Mouse (Mus musculus) cerebellum, adult 2 months (tissue): Measurements from ENCODE around the gene Rap1gds1. TPM values are rescaled to one million over a fixed set of nuclear protein-coding genes. Genes with fewer than 3 reads are reported as not detected.

ENCODE experiments used
- DNase-seq, 2 experiments: peaks; one replicate each; pipeline ENCODE4 v3.0.0; 2021
- H3K27ac ChIP-seq: fragments of 200-500 bp; 2 replicates; pipeline ENCODE4 v1.5.1; 2012; ENCODE audit warnings: low read length, control low read depth, inconsistent platforms; ENCODE audit not compliant: insufficient read depth
- H3K27me3 ChIP-seq: fragments of 200-500 bp; 2 replicates; pipeline ENCODE4 v1.6.1; 2012; ENCODE audit warnings: inconsistent platforms, mild to moderate bottlenecking, low read length, moderate library complexity; ENCODE audit not compliant: control insufficient read depth, insufficient read depth
- H3K4me1 ChIP-seq: fragments of 200-500 bp; 2 replicates; pipeline ENCODE4 v1.6.1; 2011; ENCODE audit warnings: low read length; ENCODE audit not compliant: control insufficient read depth, insufficient read depth
- H3K4me3 ChIP-seq: fragments of 200-500 bp; replicated peaks from 2 replicates; pipeline ENCODE3; 2011; ENCODE audit warnings: mild to moderate bottlenecking, low read depth, low read length, control low read depth; ENCODE audit not compliant: insufficient read depth
- CTCF ChIP-seq: fragments of 200-500 bp; IDR thresholded peaks from 2 replicates; pipeline ENCODE4 v1.5.1; 2011; ENCODE audit warnings: low read depth, mild to moderate bottlenecking, control low read depth, low read length, moderate library complexity, borderline replicate concordance; ENCODE audit not compliant: insufficient read depth
- POLR2A ChIP-seq: fragments of 200-500 bp; IDR thresholded peaks from 2 replicates; pipeline ENCODE4 v1.6.1; 2011; ENCODE audit warnings: low read length, control low read depth, borderline replicate concordance; ENCODE audit not compliant: insufficient read depth
- WGBS: fragments of 180-500 bp; shearing (Covaris S2); methylation state at CpG from one replicate; pipeline ENCODE4 v1.1.7; 2018; 5-methylcytosine and 5-hydroxymethylcytosine counted together
- polyA plus RNA-seq: library from polyadenylated mRNA; depleted of rRNA; stranded (reverse); fragments of >200 nt; gene quantifications from 2 replicates; pipeline ENCODE4 v1.2.3, GENCODE M21; 2012; rRNA removed

Rap1gds1 gene
- polyA plus RNA-seq, 1 experiment, result 206 TPM

DNA sequence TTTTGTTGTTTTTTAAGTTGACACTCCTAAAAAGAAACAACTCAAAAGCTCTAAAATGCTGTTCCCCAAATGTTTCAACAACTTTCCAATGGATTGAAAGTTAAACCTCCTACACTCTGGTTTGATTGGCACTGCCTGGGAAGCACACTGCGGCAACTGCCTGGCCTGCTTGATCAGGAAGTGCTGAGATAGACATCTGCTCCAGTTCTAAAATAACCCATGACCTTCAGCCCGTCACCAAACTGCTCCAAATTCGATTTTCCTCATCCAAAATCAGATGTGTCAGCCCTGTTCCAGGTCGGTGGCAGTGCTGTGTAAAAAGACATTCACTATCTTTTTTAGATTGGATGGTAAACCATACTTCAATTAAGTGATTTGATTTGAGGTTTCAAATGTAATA is 185.8 kb downstream of the Rap1gds1 start:
- Histone ChIP-seq H3K27me3 (no peaks in the 10 kb centered on the region), H3K4me3 (no peak overlapping the region), H3K27ac (no peak overlapping the region), H3K4me1 (peaks cover 22% of the 10 kb centered on the region)
- TF ChIP-seq POLR2A (no peak), CTCF (no peak)
- WGBS, result 4% methylated on average over 4 of the region's 4 CpGs
- DNase-seq, result peak; percentile 35 to 62

DNA sequence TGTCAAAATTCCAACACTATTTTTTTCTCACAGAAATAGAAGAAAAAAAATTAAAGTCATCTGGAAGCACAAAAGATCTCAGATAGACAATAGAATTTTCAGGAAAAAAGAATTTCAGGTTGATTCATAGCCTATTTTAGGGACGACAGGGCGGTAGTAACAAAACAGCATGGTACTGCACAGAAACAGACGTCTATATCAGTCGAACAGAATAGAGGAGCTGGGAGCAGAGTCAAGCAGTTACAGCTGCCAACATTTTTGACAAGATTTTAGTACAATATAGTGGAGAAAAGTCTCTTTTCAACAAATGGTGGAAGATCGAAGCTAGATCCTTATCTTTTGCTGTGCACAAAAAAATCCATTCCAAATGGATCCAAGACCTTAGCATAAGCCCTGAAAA is 188.9 kb downstream of the Rap1gds1 start:
- no peak for TF ChIP-seq CTCF
- no peak for TF ChIP-seq POLR2A
- Histone ChIP-seq H3K27me3 (no peaks in the 10 kb centered on the region), H3K4me1 (peaks cover 18% of the 10 kb centered on the region), H3K27ac (no peak overlapping the region), H3K4me3 (no peak overlapping the region)
- no peak for DNase-seq
- 25% methylated on average over 5 of the region's 5 CpGs for WGBS

DNA sequence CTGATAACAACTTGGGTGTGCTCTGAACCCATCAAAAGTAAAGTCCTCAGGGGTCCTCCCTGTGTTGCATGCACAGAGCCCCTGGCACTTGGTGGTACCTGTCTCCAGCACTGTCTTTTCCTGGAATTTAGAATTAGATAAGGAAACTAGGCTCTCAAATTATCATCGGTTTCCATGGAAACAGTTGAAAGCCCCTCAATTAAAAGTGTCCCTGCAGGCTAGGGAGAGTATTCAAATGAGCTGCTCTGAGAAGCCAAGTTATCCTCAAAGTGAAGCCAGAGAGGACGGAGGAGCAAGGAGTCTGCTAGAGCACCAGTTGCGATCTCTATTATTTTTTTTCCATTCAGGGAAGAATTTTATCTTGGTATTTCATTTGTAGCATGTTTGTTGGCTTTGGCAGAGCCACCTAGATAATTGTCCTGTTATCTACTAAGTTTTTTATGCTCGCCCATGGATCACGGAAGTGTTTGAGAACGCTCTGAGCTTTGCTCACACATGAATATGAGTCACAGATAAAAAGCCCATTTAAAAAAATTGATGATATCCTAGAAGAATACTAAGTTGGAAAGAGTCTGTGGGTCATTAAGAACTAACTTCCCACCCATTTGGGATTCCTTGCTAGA is 193.2 kb downstream of the Rap1gds1 start:
- no peak overlapping the region for H3K4me3 ChIP-seq
- H3K4me1 ChIP-seq, result peaks cover 14% of the 10 kb centered on the region
- H3K27ac ChIP-seq, result no peak overlapping the region
- DNase-seq, result no peak
- no peak for TF ChIP-seq CTCF
- TF ChIP-seq POLR2A, result no peak
- no peaks in the 10 kb centered on the region for H3K27me3 ChIP-seq
- 83% methylated on average over 6 of the region's 6 CpGs for WGBS

DNA sequence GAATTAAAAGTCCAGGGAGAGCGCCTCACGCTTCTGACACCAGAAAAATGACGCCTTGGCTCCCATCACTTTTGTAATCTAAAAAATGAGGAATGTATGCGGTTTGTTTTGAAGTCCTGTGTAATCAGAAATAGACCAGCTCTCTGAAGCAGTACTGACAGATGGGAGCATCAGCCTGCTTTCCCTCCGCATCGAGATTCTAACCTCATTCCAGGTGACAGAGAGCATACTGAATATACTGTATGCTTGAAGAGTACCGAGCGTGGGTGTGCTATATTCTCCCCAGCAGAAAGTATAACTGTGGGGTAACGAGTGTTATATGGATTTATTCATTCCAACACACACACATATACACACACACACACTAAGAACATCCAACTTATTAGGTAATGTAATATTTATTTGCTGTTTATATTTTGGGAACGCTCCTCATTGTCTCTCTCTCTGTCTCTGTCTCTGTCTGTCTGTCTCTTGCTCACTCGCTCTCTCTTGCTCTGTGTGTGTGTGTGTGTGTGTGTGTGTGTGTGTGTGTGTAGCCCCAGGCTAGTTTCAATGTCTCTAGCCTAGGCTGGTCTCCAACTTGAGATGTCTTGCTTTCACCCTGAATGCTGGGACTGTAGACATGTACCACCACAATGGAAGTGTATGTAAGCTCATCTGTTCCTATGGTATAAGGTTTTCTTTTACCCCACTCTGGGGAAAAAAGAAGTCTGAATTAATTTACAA is 193.8 kb downstream of the Rap1gds1 start:
- 64% methylated on average over 11 of the region's 11 CpGs for WGBS
- no peak for DNase-seq
- Histone ChIP-seq H3K4me3 (no peak overlapping the region), H3K27me3 (no peaks in the 10 kb centered on the region), H3K27ac (no peak overlapping the region), H3K4me1 (peaks cover 16% of the 10 kb centered on the region)
- no peak for TF ChIP-seq POLR2A

- no peaks in the 10 kb centered on the region for H3K27me3 ChIP-seq
- DNase-seq, result no peak
- peak overlapping the region; percentile 28; the same call in 1 of the 2 replicates for H3K27ac ChIP-seq
- H3K4me3 ChIP-seq, result no peak overlapping the region
- TF ChIP-seq CTCF (no peak), POLR2A (no peak)
- WGBS, result 74% methylated on average over 4 of the region's 4 CpGs
- peaks cover 27% of the 10 kb centered on the region for H3K4me1 ChIP-seq
Observed at GRCm38 (mm10) chr3:138877741-138878140, 197.3 kb downstream of the Rap1gds1 start.

DNA sequence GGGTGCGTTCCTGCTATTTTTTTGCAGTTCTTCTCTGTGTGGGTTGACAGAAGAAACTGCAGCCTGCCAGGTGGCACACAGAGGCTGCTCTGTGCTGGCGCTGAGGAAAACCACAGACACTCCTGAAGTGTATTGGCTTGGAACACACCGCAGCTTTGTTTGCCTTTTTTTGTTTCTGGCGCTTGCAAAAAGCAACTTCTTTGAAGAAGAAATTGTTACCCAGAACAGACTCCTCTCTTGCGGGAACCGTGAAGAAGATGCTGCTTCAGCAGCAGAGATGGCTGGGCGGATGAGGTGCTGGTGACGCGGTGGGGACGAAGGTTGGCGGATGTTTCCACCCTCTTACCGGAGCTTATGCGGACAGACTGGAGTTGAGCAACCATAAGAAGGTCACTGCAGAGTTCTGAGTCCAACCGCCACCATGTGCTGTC is 198.1 kb downstream of the Rap1gds1 start:
- Histone ChIP-seq H3K27ac (0 out of 2 replicates have a peak overlapping the region, but pooled peaks have one; percentile 10), H3K4me3 (no peak overlapping the region), H3K27me3 (no peaks in the 10 kb centered on the region), H3K4me1 (peaks cover 27% of the 10 kb centered on the region)
- no peak for TF ChIP-seq POLR2A
- TF ChIP-seq CTCF, result no peak
- peak in 1 of 2 experiments; percentile 51 for DNase-seq
- whole genome bisulfite sequencing, result 36% methylated on average over 14 of the region's 14 CpGs

DNA sequence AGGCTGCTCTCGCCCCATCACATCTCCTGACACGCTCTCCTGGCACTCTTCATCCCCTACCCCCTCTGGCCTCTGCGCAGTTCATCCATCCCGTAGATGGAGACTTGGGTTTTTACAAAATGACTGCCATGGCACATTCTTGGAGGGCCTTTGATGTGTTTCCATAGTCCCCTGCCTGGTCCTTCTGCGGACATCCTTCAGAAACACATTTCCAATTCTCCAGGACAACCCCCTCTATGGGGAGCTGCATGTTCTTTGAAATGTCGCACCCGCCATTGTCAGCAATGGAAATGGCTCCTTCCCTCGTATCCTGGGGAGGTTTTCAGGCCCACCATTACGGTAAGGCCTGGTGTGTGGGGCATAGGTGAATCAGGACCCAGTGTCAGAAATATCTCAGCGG is 198.6 kb downstream of the Rap1gds1 start:
- WGBS, result 73% methylated on average over 10 of the region's 10 CpGs
- DNase-seq, result peak in 1 of 2 experiments; percentile 43
- Histone ChIP-seq H3K4me3 (no peak overlapping the region), H3K27me3 (no peaks in the 10 kb centered on the region), H3K4me1 (peaks cover 27% of the 10 kb centered on the region), H3K27ac (peak overlapping the region; percentile 10; the same call in 1 of the 2 replicates)
- TF ChIP-seq CTCF (no peak), POLR2A (no peak)

- no peak for DNase-seq
- 86% methylated on average over 6 of the region's 6 CpGs for WGBS
- peaks cover 28% of the 10 kb centered on the region for H3K4me1 ChIP-seq
- no peak overlapping the region for H3K27ac ChIP-seq
- H3K27me3 ChIP-seq, result no peaks in the 10 kb centered on the region
- no peak for TF ChIP-seq CTCF
- no peak for TF ChIP-seq POLR2A
- H3K4me3 ChIP-seq, result no peak overlapping the region
Observed at GRCm38 (mm10) chr3:138875936-138876335, 199.1 kb downstream of the Rap1gds1 start.

Other genes starting within 250 kb of the Rap1gds1 start
- 0.03 TPM in 2 replicates for gene Stpg2, start 130.5 kb upstream of the Rap1gds1 start, polyA plus RNA-seq